Mouse (Mus musculus): ENCODE measurements around the gene Lmtk2. TPM values are rescaled to one million over a fixed set of nuclear protein-coding genes. Genes with fewer than 3 reads are reported as not detected.

The Lmtk2 gene
- total RNA-seq (2021): 10 to 100 TPM; 26.0 to 27.2 TPM

GRCm38 (mm10) chr5:144100149-144100935, at the start of gene Lmtk2:
Gene Lmtk2 (plus strand): TSS chr5:144100436.
- DNase-seq: peak; percentile 97 to 98
- intact Hi-C loops (cut with DNase I): loop anchor here (1.0 kb wide), 1 partner anchor 54 kb away; no protein-coding TSS in a partner anchor

GRCm38 (mm10) chr5:144051268-144051667, 49.0 kb upstream of the Lmtk2 start:
- intact Hi-C loops (cut with DNase I): no loop called here
- no peak for DNase-seq

- no peak for DNase-seq
- intact Hi-C loops (cut with DNase I): no loop called here
These were observed 46.8 kb upstream of the Lmtk2 start for GRCm38 (mm10) chr5:144053450-144053849.

- no peak for DNase-seq
- intact Hi-C loops (cut with DNase I): no loop called here
These were observed 45.9 kb upstream of the Lmtk2 start for GRCm38 (mm10) chr5:144054340-144054739.

- intact Hi-C loops (cut with DNase I): no loop called here
- DNase-seq: no peak
These were observed 36.1 kb upstream of the Lmtk2 start for GRCm38 (mm10) chr5:144064093-144064492.

GRCm38 (mm10) chr5:144066036-144066435, 34.2 kb upstream of the Lmtk2 start:
- DNase-seq: no peak
- intact Hi-C loops (cut with DNase I): no loop called here

GRCm38 (mm10) chr5:144070064-144070463, 30.2 kb upstream of the Lmtk2 start:
- no peak for DNase-seq
- intact Hi-C loops (cut with DNase I): no loop called here

GRCm38 (mm10) chr5:144071249-144071648, 29.0 kb upstream of the Lmtk2 start:
- DNase-seq: no peak
- intact Hi-C loops (cut with DNase I): no loop called here

- intact Hi-C loops (cut with DNase I): no loop called here
These were observed 22.7 kb upstream of the Lmtk2 start for GRCm38 (mm10) chr5:144077541-144077940.

GRCm38 (mm10) chr5:144080886-144081285, 19.4 kb upstream of the Lmtk2 start:
- DNase-seq: no peak
- intact Hi-C loops (cut with DNase I): no loop called here

More at GRCm38 (mm10) chr5:144077541-144077940, 22.7 kb upstream of the Lmtk2 start:
- no peak for DNase-seq

- no peak for DNase-seq
- intact Hi-C loops (cut with DNase I): no loop called here
These were observed 18.2 kb upstream of the Lmtk2 start for GRCm38 (mm10) chr5:144082006-144082405.

- DNase-seq: no peak
- intact Hi-C loops (cut with DNase I): no loop called here
These were observed 16.7 kb upstream of the Lmtk2 start for GRCm38 (mm10) chr5:144083521-144083920.

GRCm38 (mm10) chr5:144084271-144084670, 16.0 kb upstream of the Lmtk2 start:
- intact Hi-C loops (cut with DNase I): no loop called here
- DNase-seq: no peak

GRCm38 (mm10) chr5:144085696-144086095, 14.5 kb upstream of the Lmtk2 start:
- intact Hi-C loops (cut with DNase I): no loop called here
- DNase-seq: no peak

GRCm38 (mm10) chr5:144086494-144086893, 13.7 kb upstream of the Lmtk2 start:
- intact Hi-C loops (cut with DNase I): no loop called here
- DNase-seq: no peak

- DNase-seq: no peak
- intact Hi-C loops (cut with DNase I): no loop called here
These were observed 11.9 kb upstream of the Lmtk2 start for GRCm38 (mm10) chr5:144088354-144088753.

GRCm38 (mm10) chr5:144095461-144095970, 4.7 kb upstream of the Lmtk2 start:
- no peak for DNase-seq
- intact Hi-C loops (cut with DNase I): loop anchor here (5.0 kb wide), 1 partner anchor 53 kb away; no protein-coding TSS in a partner anchor

- intact Hi-C loops (cut with DNase I): loop anchor here (5.0 kb wide), 1 partner anchor 56 kb away; no protein-coding TSS in a partner anchor
- no peak for DNase-seq
These were observed 2.2 kb upstream of the Lmtk2 start for GRCm38 (mm10) chr5:144097902-144098639.

- intact Hi-C loops (cut with DNase I): loop anchor here (5.0 kb wide), 1 partner anchor 56 kb away; no protein-coding TSS in a partner anchor
- DNase-seq: no peak
These were observed 1.7 kb upstream of the Lmtk2 start for GRCm38 (mm10) chr5:144098640-144098929.

GRCm38 (mm10) chr5:144100948-144101347, 712 bp downstream of the Lmtk2 start:
- intact Hi-C loops (cut with DNase I): loop anchor here (1.0 kb wide), 1 partner anchor 53 kb away; no protein-coding TSS in a partner anchor
- no peak for DNase-seq

GRCm38 (mm10) chr5:144105070-144105469, 4.8 kb downstream of the Lmtk2 start:
- intact Hi-C loops (cut with DNase I): no loop called here
- DNase-seq: peak; percentile 17 to 24
